Mouse (Mus musculus): Measurements from ENCODE around the gene Tmtc2.

Tmtc2 gene

DNA sequence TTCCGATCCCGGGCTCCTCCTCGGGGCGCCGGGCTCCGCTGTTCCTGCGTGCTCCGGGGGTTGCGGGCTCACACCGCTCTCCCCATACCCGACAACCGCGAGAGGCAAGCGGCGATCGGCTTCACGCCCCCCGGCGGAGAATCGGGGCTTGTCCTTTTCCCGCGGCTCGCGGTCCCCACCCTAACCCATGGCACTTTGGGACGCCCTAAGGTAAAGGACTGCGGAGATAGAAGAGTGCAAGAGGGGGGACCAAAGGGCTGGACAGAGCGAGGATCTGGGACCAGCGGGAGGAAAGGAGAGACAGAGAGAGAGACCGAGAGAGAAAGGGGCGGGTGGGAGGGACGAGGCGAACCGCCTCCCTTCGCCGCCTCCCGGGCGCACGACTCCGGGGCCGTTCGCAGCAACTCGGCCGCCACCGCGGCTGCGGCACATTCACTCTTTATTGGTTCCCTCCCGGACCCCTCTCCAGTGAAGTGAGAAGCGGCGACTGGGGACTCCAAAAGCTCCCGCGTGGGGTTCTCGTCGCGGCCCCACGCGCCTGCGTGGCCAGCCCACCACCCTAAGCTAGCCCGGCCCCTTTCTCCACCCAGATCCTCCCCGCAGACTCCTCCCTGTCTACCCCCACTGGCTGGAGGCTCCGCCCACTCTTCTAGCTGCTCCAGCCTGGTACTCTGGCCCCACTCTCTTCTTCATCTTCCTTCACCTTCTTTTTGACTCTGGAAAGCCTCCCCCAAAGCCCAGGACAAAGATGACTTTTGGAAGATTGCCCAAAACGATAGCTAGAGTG lies at the start of gene Tmtc2:
Tmtc2 (minus strand) TSS at position 544 of the 787 bp plus-strand sequence.
- peak; percentile 92 for DNase-seq (ENCODE audit: low spot score)

DNA sequence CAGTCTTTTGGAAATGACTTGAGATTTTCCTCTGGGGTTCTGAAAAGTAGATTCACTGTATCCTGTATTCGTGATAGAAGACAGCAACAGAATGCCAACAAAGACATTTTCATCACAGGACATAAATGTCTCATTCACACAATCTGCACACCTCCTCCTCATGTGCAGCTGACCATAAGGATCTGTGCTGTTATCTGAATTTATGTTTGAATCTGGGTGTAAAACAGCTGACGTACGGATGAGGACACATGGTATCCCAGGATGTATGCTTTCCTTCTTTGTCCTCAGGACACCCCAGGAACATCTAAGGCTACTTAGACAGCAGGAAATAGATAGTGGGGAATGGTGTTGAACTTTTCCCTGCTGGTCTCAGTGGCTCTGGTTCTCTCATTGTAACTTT lies 37.9 kb upstream of the Tmtc2 start:
- no peak for DNase-seq (ENCODE audit: low spot score)

DNA sequence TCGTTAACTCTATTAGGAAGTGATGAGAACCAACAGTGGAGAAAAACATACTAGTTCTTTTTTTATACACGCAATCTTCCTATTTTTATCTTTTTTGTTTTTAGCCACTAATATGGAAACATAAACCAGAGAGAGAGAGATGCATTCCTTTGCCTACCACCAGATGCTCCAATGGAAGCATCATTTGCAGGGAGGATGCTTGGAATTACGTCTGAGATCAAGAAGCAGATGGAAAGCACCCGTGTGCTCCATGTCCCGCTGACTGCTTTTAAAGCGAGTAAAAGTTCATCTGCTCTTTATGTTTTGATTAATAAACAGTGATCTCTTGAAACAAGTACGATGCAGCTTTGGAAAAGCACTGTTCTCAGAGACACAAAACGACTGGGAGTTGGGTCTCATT lies 24.6 kb upstream of the Tmtc2 start:
- no peak for DNase-seq (ENCODE audit: low spot score)

DNA sequence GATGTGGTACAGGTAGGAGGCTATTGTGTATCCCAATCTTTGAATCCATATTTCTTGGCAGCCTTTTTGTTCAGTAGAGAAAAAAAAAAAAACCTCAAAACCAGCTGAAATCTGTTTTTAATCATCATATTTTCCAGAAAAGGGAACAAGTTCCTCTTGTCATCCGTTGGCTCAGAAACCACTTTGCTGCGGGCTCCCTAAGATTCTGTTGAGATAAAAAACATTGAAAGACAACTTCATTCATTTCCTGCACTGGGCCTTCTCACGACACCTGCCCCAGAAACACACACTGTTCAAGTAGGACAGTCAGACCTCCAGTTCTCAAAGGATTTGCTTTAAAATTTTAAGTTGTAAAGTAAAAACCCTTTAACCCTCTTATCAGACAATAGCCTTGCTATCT lies 23.0 kb upstream of the Tmtc2 start:
- DNase-seq (ENCODE audit: low spot score), result no peak

DNA sequence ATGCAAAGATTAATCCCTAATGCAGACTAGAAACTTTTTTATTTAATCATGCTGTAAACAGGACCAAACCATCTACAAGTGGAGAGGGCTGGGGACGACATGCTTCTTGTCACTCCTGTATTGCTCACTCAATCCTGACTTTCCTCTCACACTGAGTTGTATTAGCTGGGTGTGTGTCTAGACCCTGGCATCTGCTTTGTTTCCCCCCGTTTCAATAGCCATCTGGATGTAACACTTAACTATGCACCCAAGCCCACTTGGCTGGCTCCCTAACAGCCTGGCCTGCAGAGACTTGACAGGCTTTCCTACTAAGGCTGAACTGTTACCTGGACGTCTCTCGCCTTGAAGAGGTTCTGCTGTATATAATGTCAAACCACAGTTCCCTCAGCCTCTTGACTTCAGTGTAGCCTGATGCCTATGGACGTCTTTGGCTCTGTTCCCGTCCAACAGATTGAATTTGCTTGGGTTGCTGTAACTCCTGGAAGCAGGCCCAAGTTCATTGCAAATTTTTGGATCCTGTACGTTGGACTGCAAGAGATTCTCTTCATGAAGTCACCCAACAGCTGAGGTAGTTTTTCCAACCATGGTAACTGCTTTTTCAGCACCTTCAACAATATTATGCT lies 21.3 kb upstream of the Tmtc2 start:
- DNase-seq (ENCODE audit: low spot score), result no peak

DNA sequence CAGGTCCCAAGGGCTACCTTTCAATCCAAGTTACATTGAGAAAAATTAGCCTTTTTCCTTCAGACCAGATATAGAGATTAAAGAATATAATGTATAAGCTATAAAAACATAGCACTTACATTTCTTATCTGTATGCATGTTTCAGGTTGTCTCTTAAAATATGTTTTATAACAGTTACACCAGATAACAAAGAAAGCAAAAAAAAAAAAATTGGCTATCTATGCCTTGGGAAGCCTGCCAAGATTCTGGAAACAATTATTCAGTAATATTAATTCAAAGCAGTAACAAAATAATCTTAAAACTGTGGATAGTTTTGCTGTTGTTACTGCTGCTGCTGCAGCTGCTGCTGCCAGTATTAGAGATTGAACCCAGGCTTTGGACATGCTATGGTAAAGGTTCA lies 13.9 kb upstream of the Tmtc2 start:
- DNase-seq (ENCODE audit: low spot score), result no peak

DNA sequence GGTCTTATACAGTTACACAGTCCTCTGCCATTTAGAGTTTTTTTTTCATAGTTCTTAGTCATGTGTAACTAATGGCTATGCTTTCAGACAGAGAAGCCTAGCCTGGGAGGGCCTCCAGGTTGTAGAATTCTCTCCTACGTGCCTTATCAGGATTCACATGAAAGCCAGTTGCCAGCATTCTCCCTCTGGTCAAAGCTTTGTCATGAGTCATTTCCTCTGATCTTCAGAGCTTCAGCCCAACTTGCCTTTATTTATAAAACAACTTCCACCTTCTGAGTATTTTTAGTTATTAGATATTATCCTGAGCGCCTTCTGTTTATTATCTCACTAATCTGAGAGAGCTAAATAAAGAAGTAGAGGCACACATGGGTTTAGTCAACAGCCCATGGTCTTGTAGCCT lies 5.1 kb upstream of the Tmtc2 start:
- DNase-seq (ENCODE audit: low spot score), result no peak

DNA sequence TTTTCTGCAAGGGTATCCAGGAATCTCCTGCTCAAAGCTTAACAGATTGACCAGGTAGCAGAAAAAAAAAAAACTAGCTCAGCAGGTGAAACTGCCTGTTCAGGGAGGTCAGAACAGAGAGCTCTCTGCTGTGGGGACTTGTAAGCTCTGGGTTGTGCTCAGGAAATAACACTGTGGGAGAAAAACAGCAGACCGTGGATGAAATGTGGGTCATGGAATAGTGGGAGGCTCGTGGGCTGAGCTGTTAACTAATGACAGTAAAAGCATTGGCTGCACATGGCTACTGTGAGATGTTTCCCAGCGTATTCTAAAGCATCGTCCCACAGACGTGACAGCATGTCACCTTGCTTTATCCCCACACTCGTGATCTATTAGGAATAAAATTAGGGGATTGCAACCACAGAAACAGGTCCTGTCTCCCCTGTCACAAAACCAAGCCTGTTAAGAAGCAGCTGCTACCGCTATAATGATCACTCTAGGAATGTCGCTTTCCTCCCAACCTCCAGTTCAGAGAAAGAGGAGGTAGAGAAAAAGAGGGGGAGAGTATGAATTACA lies 4.1 kb upstream of the Tmtc2 start:
- DNase-seq (ENCODE audit: low spot score), result no peak

DNA sequence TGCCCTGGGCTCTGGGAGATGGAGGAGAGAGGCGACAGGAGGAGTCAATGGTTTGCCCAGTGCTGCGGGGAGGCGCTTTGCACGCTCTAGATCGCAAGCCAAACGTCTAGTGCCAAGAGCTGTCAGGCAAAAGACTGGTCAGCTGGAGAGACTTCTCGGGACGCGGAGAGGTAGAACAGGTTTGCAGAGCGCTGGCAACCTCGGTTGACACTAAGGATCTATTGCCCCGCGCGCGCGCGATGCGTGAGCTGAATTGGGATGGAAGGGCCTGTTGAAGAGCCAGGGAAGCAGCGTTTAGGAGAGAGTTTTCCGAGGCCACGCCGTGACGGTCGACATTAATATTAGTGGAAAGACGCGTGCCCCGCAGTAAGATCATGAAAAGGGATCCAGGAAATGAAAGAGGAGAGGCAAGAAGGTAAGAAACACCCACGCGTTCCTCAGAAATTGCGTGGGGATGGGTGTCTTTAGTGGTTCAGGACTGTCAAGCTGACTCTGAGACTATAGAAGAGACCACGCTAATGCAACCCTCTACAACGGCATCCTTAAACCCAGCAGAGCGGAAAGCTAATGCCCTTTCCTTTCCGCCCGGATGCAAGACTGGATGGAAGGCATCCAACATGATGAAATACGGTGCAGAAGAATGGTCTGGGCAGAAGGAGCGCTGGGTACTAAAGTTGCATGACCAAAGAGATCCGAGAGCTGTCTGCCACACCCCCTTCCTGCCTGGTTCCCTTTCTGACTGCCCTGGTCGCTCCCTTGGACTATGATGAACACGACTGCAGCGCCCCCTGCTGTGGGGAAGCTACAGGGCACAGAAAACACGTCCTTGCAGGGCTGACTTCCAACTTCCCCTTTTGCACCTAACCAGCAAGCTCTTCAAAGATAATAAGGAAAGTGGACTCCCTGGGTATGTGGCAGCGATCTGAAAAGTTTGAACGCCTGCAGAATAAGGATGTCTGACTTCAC lies 727 bp upstream of the Tmtc2 start:
- peak; percentile 97 for DNase-seq (ENCODE audit: low spot score)

DNA sequence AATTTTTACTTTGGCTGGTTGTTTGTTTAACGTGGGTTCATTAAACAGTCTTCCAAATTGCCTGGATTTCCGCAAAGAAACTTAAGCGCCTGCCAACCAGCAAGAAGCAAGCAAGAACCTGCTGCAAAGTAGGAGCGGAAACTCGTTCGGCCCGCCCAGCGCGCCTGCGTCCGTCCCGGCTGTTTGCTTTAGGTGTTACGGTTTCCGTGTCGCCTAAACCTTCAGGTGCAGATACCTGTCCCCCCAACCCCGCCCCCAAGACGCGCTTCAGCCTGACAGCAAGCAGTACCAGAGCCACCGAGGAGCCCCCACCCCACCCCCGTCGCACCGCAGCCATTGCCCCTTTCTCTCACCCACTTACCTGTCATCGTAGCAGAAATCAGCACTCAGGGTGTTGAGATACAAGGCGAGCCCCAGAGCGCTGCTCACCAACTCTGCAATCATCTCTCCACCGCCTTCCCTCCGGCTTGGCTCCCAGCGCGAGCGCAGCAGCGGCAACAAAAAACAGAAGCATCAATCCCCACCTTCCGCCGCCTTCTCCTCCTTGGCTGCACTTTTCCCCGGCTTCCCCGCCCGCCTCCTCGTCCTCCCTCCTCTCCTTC lies 844 bp downstream of the Tmtc2 start:
- peak; percentile 68 for DNase-seq (ENCODE audit: low spot score)

DNA sequence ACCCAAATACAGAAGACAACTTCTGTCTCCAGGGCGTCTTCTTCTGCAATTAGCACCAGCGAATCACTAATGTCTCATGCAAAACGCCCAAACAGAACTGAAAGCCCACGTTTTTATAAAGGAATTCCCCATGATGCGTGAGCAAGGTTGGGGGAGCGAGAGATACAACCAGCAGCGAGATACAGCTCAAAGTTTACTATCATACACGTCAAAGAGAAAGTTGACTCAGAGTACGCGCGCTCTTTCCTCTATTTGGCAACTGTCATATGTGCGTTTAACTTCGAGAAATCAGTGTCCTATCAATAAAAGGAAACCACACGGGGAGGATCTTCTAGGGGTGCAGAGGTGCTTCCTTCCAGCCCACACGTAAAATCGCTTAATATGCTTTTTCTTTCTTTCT lies 1.4 kb downstream of the Tmtc2 start:
- no peak for DNase-seq (ENCODE audit: low spot score)

DNA sequence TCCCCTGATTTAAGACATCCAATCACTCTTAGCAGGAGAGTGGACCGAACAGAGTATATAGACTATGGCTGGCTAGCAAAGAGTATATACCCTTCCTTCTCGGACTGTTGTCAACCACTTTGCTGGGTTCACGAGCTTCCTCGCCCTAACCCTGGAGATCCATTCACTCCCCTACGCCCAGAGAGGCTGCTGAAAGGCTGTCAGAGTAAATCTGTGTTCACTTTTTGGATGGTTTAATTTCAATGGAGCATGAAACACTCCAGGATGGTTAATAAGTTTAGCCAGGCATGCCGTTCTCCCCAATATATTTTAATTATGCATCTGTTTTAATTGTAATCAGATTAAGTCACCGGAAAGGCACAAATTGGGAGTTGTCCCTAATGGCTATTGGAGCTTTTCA lies 1.9 kb downstream of the Tmtc2 start:
- DNase-seq (ENCODE audit: low spot score), result no peak

DNA sequence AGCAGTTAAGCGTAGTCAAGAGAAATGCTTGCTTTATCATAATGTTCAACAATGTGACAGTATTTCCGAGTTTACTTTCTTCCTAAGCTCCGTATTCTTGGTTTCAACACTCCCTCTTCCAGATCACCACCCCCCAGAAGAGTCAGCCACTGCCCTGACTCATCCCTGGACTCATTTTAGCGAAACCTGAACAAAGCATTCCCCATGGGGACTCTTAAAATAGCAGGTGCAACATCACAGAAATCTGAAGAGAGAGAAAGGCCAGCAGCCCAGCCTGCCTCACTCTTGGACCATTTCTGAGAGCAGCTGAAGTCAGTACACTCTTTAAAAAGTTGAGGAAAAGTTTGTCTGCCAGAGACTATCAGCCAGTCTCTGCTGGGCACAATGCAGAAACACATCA lies 2.4 kb downstream of the Tmtc2 start:
- DNase-seq (ENCODE audit: low spot score), result no peak

DNA sequence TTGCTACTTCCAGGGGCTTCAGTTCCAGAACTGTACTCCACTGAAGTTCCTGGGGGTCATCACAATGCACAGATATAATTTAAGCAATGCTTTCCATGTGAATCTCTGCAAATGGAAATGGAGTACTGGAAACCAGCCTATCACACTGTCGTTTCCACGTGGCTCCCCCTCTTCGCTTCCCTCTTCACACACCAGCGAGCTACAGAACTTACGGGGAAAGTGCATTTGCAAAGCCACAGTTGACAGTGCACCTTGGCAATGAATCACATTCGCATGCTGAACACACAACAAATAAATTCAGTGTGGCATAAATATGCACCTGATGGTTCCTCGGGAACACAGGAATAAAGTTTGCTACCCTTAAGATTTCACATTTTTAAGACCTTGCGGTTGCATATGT lies 3.2 kb downstream of the Tmtc2 start:
- DNase-seq (ENCODE audit: low spot score), result no peak

DNA sequence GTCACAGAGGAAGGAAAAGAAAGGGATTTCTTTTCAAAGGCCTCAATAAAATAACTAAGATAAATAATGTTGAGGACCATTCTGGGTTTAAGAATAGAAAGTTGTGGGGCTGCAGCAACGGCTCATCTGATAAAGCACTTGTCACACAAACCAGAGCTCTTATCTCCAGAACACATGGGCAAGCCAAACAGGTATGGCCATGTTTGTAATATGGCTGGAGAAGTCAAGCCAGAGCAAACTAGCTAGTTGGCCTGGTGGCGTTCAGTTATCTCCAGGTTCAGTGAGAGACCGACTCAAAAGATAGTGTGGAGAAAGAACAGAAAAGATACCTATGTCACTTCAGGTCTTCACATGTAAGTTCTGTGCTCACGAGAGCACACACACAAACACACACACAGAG lies 4.7 kb downstream of the Tmtc2 start:
- no peak for DNase-seq (ENCODE audit: low spot score)

DNA sequence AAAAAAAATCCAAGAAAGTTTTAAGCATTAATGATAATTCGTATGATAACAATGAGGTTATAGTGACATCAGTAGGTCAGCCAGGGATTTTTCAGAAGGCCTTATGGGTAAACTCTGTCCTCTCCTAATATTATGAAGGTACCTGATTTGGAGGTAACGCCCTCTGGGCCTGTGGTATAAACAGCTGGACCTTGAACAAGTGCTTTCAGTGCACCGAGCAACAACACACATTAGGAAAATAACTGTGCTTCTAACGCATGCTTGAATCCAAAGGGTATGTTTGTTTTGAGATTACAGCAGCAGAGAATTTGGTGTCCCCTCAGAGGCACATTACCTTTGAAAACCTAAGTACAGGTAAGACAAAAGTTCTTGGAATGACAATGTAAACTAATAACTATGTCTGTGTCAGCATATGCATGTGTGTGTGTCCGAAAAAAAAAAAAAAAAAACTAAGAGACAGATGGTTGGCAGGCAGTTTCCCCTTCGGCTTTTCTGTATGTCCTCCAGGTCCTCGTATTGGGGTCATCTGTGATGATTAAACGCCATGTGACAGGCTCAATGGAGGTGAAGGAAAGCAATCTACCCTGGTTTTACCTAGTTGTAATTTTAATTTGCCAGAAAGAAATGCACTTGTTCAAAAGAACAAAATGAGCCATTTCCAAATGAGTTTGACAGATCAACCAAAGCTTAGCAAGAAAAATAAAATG lies 6.3 kb downstream of the Tmtc2 start:
- DNase-seq (ENCODE audit: low spot score), result no peak

DNA sequence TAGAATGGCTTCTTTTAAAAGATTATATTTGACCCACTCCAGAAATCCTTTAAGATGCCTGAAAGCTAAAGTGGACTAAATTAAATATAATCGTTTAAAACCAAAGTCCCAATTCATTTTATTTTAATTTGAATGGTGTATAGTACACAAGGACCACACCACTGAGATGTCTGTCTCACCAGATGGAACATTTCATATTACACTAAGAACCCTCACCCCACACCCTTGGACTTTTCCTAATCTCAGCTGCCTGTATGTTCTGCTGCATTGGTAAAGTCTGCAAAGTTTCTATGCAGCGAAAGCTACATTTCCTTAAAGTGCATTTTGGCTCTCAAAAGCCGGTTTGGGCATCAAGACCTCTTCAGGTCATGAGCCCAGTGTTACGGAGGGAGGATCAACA lies 12.7 kb downstream of the Tmtc2 start:
- DNase-seq (ENCODE audit: low spot score), result no peak

DNA sequence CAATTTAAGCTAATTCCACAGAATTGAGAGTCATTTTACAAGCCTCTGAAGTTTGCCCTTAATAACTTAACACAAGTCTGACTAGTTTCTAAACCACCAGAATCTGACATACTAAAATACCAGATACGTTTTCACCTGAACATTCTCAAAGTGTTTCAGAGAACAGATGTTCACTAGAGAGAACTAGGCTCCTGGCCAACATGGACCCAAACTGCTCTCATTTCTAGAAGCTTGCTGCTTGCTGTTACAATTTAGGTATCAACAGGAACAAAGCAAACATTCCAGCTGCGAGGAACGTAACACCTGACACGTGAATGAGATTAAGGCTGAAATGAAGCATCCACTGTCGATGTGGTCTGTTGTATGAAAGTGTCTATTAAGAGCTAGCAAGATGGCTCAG lies 16.7 kb downstream of the Tmtc2 start:
- no peak for DNase-seq (ENCODE audit: low spot score)

DNA sequence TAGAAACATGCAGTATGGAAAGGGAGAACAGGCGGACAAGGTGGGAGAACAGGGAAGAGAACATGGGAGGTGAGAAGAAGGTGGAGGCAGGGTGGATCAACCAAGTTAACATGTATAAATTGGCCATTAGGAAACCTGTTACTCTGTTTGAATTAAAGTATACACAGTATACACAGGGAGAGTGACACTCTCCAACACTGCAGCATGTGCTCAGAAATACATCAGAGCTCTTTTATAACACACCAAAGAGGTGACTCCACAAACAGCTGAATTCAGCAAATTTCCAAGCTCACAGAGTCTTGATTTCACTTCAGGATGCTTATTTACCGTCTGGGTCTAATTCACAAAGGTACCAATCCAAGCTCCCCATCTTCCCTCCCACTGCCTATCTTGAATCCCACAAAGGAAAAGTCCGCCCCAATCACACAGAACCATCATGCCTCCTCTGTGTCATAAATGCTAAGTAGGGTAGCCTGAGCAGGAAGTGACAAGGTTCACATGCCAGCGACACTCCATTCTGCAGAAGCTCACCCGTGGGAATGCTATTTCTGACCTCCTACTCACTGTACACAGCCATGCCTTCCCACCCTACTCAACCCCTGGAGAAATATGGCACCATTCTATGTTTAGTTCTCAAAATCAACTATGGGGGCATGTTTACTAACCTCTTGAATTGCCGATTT lies 17.2 kb downstream of the Tmtc2 start:
- no peak for DNase-seq (ENCODE audit: low spot score)

DNA sequence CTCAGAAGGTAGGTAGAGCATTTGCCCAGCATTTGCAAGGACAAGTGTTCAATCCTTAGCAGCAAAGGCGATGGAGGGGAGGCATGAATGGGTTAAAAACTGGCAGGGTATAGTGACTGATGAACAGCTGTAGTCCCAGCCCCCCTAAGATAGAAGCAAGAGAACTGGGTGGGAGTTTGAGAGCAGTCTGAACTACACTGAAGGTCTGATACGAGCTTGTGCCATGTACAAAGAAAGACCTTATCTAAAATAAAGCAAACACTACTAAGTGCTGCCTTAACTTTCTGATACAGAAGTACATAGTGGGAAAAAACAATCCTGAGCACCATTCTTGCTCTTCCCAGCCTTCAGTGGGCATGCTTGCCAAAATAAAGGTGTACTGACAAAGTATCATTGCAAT lies 20.1 kb downstream of the Tmtc2 start:
- no peak for DNase-seq (ENCODE audit: low spot score)

DNA sequence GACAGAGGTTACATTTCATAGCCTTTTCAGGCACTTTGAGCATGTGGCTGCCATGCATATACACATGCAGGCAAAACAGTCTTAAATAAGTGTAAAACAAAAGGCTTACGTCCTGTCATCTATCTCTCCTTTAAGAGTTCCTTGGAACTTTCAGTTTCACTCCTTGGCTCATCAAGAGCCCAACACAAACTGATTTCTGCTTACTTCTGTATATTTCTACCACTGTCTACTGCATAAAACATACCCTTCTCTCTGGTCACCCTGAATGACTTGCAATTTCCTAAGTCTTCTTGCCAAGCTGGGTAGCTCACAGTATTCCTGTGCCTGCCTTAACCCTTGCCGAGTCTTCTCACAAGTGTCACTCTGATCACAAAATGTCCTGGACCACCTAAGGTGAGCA lies 26.2 kb downstream of the Tmtc2 start:
- no peak for DNase-seq (ENCODE audit: low spot score)
